Mouse (Mus musculus): Measurements from ENCODE around the gene Selenop. TPM values are rescaled to one million over a fixed set of nuclear protein-coding genes. Genes with fewer than 3 reads are reported as not detected.
"Not testable (repeated sequence)": the region's sequence is repeated elsewhere in the genome, so short reads cannot be mapped to it uniquely, and the experiment has no call there.

Gene Selenop
- polyA plus RNA-seq, 1 experiment from 2014 or later, result 189 TPM

DNA sequence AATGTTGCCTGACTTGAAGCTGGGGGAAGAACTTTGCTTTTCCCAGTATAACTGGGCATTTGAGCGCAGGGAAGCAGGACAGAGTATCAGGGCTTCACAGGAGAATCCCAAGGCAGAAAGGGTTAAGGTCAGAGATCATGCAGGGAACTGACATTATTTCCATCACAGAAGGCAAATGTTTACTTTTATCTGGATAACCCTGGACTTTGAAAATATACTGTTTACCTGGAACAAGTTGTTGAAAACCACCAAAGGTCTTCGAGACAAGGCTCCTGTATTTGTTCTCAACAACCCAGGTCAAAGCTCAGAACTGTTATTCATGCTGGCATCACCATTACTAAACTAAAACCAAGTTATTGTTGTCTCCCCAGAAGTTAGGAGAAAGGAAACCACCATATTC lies 32.0 kb upstream of the Selenop start:
- H3K4me1 ChIP-seq (replicated peaks; ENCODE audit: control insufficient read depth, insufficient read depth, low read length), result no peaks in the 10 kb centered on the region; the same call in 1 of the 2 replicates
- H3K4me3 ChIP-seq (replicated peaks; ENCODE audit: low read length), result no peak overlapping the region
- WGBS, result 84% methylated on average over 2 of the region's 2 CpGs
- no peak overlapping the region for H3K9ac ChIP-seq
- no peak for ATAC-seq (ENCODE audit: low FRiP score)
- no peaks in the 10 kb centered on the region for H3K36me3 ChIP-seq (replicated peaks; ENCODE audit: control insufficient read depth, insufficient read depth)
- no peak overlapping the region for H3K4me2 ChIP-seq (replicated peaks)
- H3K9me3 ChIP-seq (ENCODE audit: control insufficient read depth, low read length), result no peaks in the 10 kb centered on the region
- no peaks in the 10 kb centered on the region for H3K27me3 ChIP-seq (ENCODE audit: control insufficient read depth, insufficient read depth, low read length)
- H3K27ac ChIP-seq, result no peak overlapping the region
- no peak for DNase-seq (ENCODE audit: low spot score)

DNA sequence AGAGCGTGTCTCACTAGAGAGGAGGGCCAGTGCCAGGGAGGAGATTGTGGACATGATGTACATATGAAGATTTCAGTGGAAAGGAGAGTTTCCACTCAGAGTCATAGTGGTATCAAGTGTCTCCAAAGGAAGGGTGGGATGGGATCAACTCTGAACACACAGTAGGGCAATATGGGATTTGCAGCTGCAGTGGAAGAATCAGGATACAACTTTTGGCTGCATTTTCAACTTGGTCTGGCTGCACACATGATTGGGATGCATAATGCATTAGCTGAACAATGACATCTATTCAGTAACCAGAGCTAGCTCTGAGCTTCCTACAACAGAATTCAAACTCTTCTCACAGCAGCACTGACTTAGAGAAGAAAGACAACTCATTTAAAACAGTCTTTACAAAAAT lies 30.4 kb upstream of the Selenop start:
- Histone ChIP-seq H3K9ac (no peak overlapping the region), H3K36me3 (replicated peaks; ENCODE audit: control insufficient read depth, insufficient read depth) (no peaks in the 10 kb centered on the region), H3K4me1 (replicated peaks; ENCODE audit: control insufficient read depth, insufficient read depth, low read length) (no peaks in the 10 kb centered on the region), H3K9me3 (ENCODE audit: control insufficient read depth, low read length) (no peaks in the 10 kb centered on the region), H3K27ac (no peak overlapping the region), H3K4me3 (replicated peaks; ENCODE audit: low read length) (no peak overlapping the region), H3K27me3 (ENCODE audit: control insufficient read depth, insufficient read depth, low read length) (no peaks in the 10 kb centered on the region), H3K4me2 (replicated peaks) (no peak overlapping the region)
- ATAC-seq (ENCODE audit: low FRiP score) (no peak), DNase-seq (ENCODE audit: low spot score) (no peak)
- 80% methylated on average over 1 of the region's 1 CpGs for WGBS

DNA sequence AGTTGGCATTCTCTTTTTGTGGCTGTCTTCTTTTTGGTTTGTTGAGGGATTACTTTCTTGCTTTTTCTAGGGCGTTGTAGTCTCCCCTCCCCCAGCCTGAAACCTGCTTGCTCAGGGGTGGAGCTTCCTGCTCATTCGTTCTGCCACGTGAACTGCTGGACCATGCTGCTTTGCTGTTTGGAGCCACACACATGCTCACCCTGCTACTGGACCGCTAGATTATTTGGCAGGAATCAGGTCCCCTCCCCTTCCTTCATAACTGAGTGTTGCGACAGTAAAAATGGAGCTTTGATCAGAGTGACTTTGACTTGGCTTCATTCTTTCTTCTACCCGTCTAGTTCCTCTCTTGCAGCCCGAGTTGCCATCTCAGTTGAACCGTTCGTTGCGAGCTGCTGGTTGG lies 23.3 kb upstream of the Selenop start:
- not testable (repeated sequence) for H3K4me2 ChIP-seq (replicated peaks); ATAC-seq (ENCODE audit: low FRiP score)
- WGBS, result 90% methylated on average over 10 of the region's 10 CpGs

DNA sequence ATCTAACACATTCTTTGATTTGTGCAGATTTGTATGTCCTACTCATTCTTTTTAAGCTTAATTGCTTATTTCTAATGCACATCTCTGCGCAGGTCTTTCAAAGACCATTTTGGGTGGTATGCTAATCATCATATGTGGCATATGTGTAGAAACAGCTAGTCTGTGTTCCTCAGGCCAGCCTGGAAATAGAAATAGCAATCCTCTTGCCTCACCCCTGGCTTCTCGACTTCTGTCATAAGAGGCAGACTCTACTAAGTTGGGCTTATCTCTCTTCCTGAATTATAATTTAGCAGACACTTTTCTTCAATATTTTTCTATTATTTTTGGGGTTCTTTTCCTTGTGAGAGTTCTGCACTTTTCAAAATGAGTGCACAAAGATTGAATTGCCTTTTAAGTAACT lies 17.7 kb upstream of the Selenop start:
- no peak for ATAC-seq (ENCODE audit: low FRiP score)
- no peak for DNase-seq (ENCODE audit: low spot score)
- H3K36me3 ChIP-seq (replicated peaks; ENCODE audit: control insufficient read depth, insufficient read depth), result no peaks in the 10 kb centered on the region
- H3K9ac ChIP-seq, result no peak overlapping the region
- no peaks in the 10 kb centered on the region for H3K27me3 ChIP-seq (ENCODE audit: control insufficient read depth, insufficient read depth, low read length)
- no peaks in the 10 kb centered on the region for H3K4me1 ChIP-seq (replicated peaks; ENCODE audit: control insufficient read depth, insufficient read depth, low read length)
- WGBS, result 89% methylated on average over 2 of the region's 2 CpGs
- H3K27ac ChIP-seq, result no peak overlapping the region
- H3K4me2 ChIP-seq (replicated peaks), result no peak overlapping the region
- no peak overlapping the region for H3K4me3 ChIP-seq (replicated peaks; ENCODE audit: low read length)
- H3K9me3 ChIP-seq (ENCODE audit: control insufficient read depth, low read length), result no peaks in the 10 kb centered on the region

More for the DNA sequence above, 23.3 kb upstream of the Selenop start:
- H3K27ac ChIP-seq; H3K9ac ChIP-seq; H3K4me1 ChIP-seq (replicated peaks; ENCODE audit: control insufficient read depth, insufficient read depth, low read length); DNase-seq (ENCODE audit: low spot score); H3K36me3 ChIP-seq (replicated peaks; ENCODE audit: control insufficient read depth, insufficient read depth); H3K9me3 ChIP-seq (ENCODE audit: control insufficient read depth, low read length); H3K4me3 ChIP-seq (replicated peaks; ENCODE audit: low read length); H3K27me3 ChIP-seq (ENCODE audit: control insufficient read depth, insufficient read depth, low read length): not testable (repeated sequence)

DNA sequence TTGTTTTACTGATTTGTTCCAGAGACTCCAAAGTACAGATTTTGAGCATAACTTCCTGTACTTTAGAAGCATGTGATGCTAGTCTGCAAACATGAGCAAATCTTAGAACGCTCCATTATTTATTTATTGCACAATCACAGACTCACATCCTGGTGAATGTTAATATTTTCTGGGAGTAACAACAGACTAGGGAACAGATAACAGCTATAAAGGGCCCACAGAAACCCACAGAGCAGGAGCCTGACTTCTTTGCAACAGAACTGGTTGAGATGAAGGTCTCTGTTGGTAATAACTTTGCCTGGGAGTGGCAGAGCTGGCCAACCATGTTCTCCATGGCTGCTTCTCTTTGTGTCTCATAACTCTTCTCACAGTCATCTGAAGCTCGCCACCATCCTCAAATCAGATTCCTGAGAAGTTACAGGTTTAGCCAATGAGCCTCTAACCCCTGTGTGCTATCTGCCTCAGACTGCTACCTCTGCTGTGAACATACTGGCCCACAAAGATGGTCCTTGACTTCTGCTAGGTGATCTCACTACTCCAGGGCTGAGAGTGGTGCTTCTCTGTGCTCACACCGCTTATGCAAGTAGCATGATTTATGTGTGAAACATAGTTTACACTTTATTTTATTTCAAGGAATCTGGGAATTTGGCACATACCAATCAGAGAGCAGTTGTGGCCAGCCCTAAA lies 17.2 kb upstream of the Selenop start:
- Histone ChIP-seq H3K27ac (no peak overlapping the region), H3K4me3 (replicated peaks; ENCODE audit: low read length) (no peak overlapping the region), H3K4me2 (replicated peaks) (no peak overlapping the region), H3K4me1 (replicated peaks; ENCODE audit: control insufficient read depth, insufficient read depth, low read length) (no peaks in the 10 kb centered on the region), H3K27me3 (ENCODE audit: control insufficient read depth, insufficient read depth, low read length) (no peaks in the 10 kb centered on the region), H3K9me3 (ENCODE audit: control insufficient read depth, low read length) (no peaks in the 10 kb centered on the region), H3K36me3 (replicated peaks; ENCODE audit: control insufficient read depth, insufficient read depth) (no peaks in the 10 kb centered on the region), H3K9ac (no peak overlapping the region)
- DNase-seq (ENCODE audit: low spot score) (no peak), ATAC-seq (ENCODE audit: low FRiP score) (no peak)
- 86% methylated on average over 3 of the region's 3 CpGs for WGBS

DNA sequence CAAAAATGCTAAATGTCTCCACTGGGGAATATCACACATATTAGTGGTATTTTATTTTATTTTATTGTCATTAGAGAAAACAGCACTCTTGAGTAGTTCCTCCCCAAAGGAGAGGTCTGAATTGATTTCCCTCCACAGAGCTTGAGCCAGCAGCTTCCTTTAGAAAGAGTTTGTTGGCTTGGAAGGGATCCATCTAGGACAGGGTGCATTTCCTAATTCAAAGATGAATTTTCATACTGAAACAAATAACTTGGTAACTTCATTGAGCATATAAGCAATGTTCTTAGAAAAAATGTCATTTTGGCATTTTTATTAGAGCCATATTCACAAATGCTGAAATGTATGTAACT lies 16.7 kb upstream of the Selenop start:
- Histone ChIP-seq H3K4me1 (replicated peaks; ENCODE audit: control insufficient read depth, insufficient read depth, low read length) (no peaks in the 10 kb centered on the region), H3K4me3 (replicated peaks; ENCODE audit: low read length) (no peak overlapping the region), H3K27me3 (ENCODE audit: control insufficient read depth, insufficient read depth, low read length) (no peaks in the 10 kb centered on the region), H3K36me3 (replicated peaks; ENCODE audit: control insufficient read depth, insufficient read depth) (no peaks in the 10 kb centered on the region), H3K9me3 (ENCODE audit: control insufficient read depth, low read length) (no peaks in the 10 kb centered on the region), H3K4me2 (replicated peaks) (no peak overlapping the region), H3K27ac (no peak overlapping the region), H3K9ac (no peak overlapping the region)
- DNase-seq (ENCODE audit: low spot score) (no peak), ATAC-seq (ENCODE audit: low FRiP score) (no peak)

DNA sequence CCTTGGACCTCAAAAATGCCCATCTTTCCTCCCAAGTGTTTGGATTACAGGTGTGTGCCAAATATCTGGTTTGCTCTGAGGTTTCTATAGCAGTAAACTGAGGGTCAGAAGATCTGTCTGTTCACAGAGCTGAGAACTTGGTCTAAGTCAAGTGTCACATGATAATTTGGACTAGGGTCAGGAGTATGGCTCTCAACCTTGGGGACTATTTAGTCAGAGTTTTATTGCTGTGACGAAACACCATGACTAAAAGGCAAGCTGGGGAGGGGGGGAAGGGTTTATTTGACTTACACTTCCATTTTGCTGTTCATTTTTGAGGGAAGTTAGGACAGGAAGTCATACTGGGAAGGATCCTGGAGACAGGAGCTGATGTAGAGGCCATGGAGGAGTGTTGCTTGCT lies 9.3 kb upstream of the Selenop start:
- Histone ChIP-seq H3K27me3 (ENCODE audit: control insufficient read depth, insufficient read depth, low read length) (no peaks in the 10 kb centered on the region), H3K4me2 (replicated peaks) (no peak overlapping the region), H3K9ac (no peak overlapping the region), H3K4me1 (replicated peaks; ENCODE audit: control insufficient read depth, insufficient read depth, low read length) (no peaks in the 10 kb centered on the region), H3K36me3 (replicated peaks; ENCODE audit: control insufficient read depth, insufficient read depth) (no peaks in the 10 kb centered on the region), H3K27ac (no peak overlapping the region), H3K9me3 (ENCODE audit: control insufficient read depth, low read length) (no peaks in the 10 kb centered on the region), H3K4me3 (replicated peaks; ENCODE audit: low read length) (no peak overlapping the region)
- 85% methylated on average over 1 of the region's 1 CpGs for WGBS
- ATAC-seq (ENCODE audit: low FRiP score), result no peak
- no peak for DNase-seq (ENCODE audit: low spot score)

DNA sequence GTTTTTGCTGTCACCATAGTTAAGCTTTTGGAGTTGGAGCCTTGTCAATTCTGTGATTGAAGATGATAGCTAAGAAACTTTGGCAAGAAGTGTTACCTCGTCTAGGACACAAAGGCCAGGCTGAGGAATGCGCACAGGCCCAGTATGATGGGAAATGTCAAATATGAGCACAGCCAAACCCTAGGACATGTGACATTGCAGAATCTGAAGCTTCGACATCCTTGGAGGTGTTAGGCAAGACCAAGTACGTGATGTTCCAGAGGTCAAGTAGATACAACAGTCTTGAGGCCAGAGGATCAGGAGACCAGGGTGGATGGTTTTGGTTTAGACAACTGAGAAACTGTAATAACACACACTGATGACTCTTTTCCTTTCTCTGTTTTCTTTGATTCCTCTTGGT lies 8.0 kb upstream of the Selenop start:
- WGBS, result 93% methylated on average over 4 of the region's 4 CpGs
- no peaks in the 10 kb centered on the region for H3K4me1 ChIP-seq (replicated peaks; ENCODE audit: control insufficient read depth, insufficient read depth, low read length)
- ATAC-seq (ENCODE audit: low FRiP score), result no peak

DNA sequence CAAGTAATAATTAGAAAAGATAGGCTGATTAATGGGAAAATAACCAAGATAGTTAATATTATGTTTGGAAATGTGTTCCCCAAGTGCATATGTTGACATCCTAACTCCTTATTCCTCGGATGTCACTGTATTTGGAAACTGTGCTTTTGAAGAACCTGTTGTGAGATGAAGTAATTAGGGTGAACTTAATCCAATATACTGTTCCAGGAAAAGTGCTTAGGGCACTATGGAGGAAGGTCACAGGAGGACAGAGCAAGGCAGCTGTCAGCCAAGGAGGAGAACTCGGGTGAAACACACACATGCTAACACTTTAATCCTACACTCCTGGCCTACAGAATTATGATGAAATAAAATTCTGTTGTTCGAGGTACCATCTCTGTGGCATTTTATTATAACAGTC lies 5.5 kb upstream of the Selenop start:
- Histone ChIP-seq H3K9ac (no peak overlapping the region), H3K27ac (no peak overlapping the region), H3K27me3 (ENCODE audit: control insufficient read depth, insufficient read depth, low read length) (no peaks in the 10 kb centered on the region), H3K4me1 (replicated peaks; ENCODE audit: control insufficient read depth, insufficient read depth, low read length) (no peaks in the 10 kb centered on the region), H3K9me3 (ENCODE audit: control insufficient read depth, low read length) (no peaks in the 10 kb centered on the region), H3K4me3 (replicated peaks; ENCODE audit: low read length) (no peak overlapping the region), H3K36me3 (replicated peaks; ENCODE audit: control insufficient read depth, insufficient read depth) (no peaks in the 10 kb centered on the region), H3K4me2 (replicated peaks) (no peak overlapping the region)
- 86% methylated on average over 3 of the region's 3 CpGs for WGBS
- no peak for DNase-seq (ENCODE audit: low spot score)
- no peak for ATAC-seq (ENCODE audit: low FRiP score)

More for the DNA sequence above, 8.0 kb upstream of the Selenop start:
- no peak overlapping the region for H3K4me2 ChIP-seq (replicated peaks)
- no peaks in the 10 kb centered on the region for H3K9me3 ChIP-seq (ENCODE audit: control insufficient read depth, low read length)
- DNase-seq (ENCODE audit: low spot score), result no peak
- no peaks in the 10 kb centered on the region for H3K27me3 ChIP-seq (ENCODE audit: control insufficient read depth, insufficient read depth, low read length)
- no peaks in the 10 kb centered on the region for H3K36me3 ChIP-seq (replicated peaks; ENCODE audit: control insufficient read depth, insufficient read depth)
- H3K4me3 ChIP-seq (replicated peaks; ENCODE audit: low read length), result no peak overlapping the region
- no peak overlapping the region for H3K9ac ChIP-seq
- no peak overlapping the region for H3K27ac ChIP-seq

DNA sequence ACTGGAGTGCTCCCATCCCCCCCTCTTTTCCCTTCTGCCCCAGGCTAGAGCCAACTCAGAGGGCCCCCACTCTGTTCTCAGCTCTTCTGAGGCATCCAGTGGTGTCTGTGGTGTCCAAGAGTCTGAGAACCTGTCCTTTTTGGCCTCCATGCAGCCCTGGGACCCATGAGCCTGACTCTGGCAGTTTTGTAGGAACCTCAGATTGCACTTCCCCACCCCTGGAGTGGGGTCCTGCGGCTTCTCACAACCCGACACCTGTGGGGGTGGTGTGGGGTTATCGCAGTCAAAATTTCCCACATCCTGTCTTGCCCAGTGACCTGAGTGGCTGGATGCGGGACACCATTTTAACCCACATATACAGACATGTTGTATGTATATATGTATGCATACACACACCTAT lies 4.1 kb upstream of the Selenop start:
- Histone ChIP-seq H3K4me2 (replicated peaks) (no peak overlapping the region), H3K4me3 (replicated peaks; ENCODE audit: low read length) (no peak overlapping the region), H3K9ac (no peak overlapping the region), H3K4me1 (replicated peaks; ENCODE audit: control insufficient read depth, insufficient read depth, low read length) (no peaks in the 10 kb centered on the region), H3K36me3 (replicated peaks; ENCODE audit: control insufficient read depth, insufficient read depth) (no peaks in the 10 kb centered on the region), H3K27ac (no peak overlapping the region), H3K27me3 (ENCODE audit: control insufficient read depth, insufficient read depth, low read length) (no peaks in the 10 kb centered on the region), H3K9me3 (ENCODE audit: control insufficient read depth, low read length) (no peaks in the 10 kb centered on the region)
- WGBS, result 96% methylated on average over 4 of the region's 4 CpGs
- ATAC-seq (ENCODE audit: low FRiP score) (no peak), DNase-seq (ENCODE audit: low spot score) (no peak)

Measured in hindbrain, embryonic 14.5 days (tissue).